Mouse (Mus musculus) heart, postnatal 0 days (tissue): ENCODE results near the gene Cnot2.

Experiments used
- CTCF ChIP-seq: IDR thresholded peaks from 2 replicates; pipeline ENCODE4 v1.5.1; 2016; ENCODE audit warnings: antibody characterized with exemption, control low read depth, low read depth
- EP300 ChIP-seq: IDR thresholded peaks from 2 replicates; pipeline ENCODE4 v1.6.1; 2016; ENCODE audit warnings: antibody characterized with exemption, low read depth

- TF ChIP-seq EP300 (no peak), CTCF (no peak)
These were observed 105.6 kb downstream of the Cnot2 start for GRCm38 (mm10) chr10:116475725-116476124.
